Mouse (Mus musculus) cerebellum, adult 2 months (tissue): Measurements from ENCODE around the gene Cdc42se2. TPM values are rescaled to one million over a fixed set of nuclear protein-coding genes. Genes with fewer than 3 reads are reported as not detected.

ENCODE experiments used
- DNase-seq, 2 experiments: peaks; one replicate each; pipeline ENCODE4 v3.0.0; 2021
- H3K27ac ChIP-seq: fragments of 200-500 bp; 2 replicates; pipeline ENCODE4 v1.5.1; 2012; ENCODE audit warnings: low read length, control low read depth, inconsistent platforms; ENCODE audit not compliant: insufficient read depth
- H3K27me3 ChIP-seq: fragments of 200-500 bp; 2 replicates; pipeline ENCODE4 v1.6.1; 2012; ENCODE audit warnings: inconsistent platforms, mild to moderate bottlenecking, low read length, moderate library complexity; ENCODE audit not compliant: control insufficient read depth, insufficient read depth
- H3K4me1 ChIP-seq: fragments of 200-500 bp; 2 replicates; pipeline ENCODE4 v1.6.1; 2011; ENCODE audit warnings: low read length; ENCODE audit not compliant: control insufficient read depth, insufficient read depth
- H3K4me3 ChIP-seq: fragments of 200-500 bp; replicated peaks from 2 replicates; pipeline ENCODE3; 2011; ENCODE audit warnings: mild to moderate bottlenecking, low read depth, low read length, control low read depth; ENCODE audit not compliant: insufficient read depth
- CTCF ChIP-seq: fragments of 200-500 bp; IDR thresholded peaks from 2 replicates; pipeline ENCODE4 v1.5.1; 2011; ENCODE audit warnings: low read depth, mild to moderate bottlenecking, control low read depth, low read length, moderate library complexity, borderline replicate concordance; ENCODE audit not compliant: insufficient read depth
- POLR2A ChIP-seq: fragments of 200-500 bp; IDR thresholded peaks from 2 replicates; pipeline ENCODE4 v1.6.1; 2011; ENCODE audit warnings: low read length, control low read depth, borderline replicate concordance; ENCODE audit not compliant: insufficient read depth
- WGBS: fragments of 180-500 bp; shearing (Covaris S2); methylation state at CpG from one replicate; pipeline ENCODE4 v1.1.7; 2018; 5-methylcytosine and 5-hydroxymethylcytosine counted together
- polyA plus RNA-seq: library from polyadenylated mRNA; depleted of rRNA; stranded (reverse); fragments of >200 nt; gene quantifications from 2 replicates; pipeline ENCODE4 v1.2.3, GENCODE M21; 2012

Gene Cdc42se2
- polyA plus RNA-seq, 1 experiment = 61.5 TPM

DNA sequence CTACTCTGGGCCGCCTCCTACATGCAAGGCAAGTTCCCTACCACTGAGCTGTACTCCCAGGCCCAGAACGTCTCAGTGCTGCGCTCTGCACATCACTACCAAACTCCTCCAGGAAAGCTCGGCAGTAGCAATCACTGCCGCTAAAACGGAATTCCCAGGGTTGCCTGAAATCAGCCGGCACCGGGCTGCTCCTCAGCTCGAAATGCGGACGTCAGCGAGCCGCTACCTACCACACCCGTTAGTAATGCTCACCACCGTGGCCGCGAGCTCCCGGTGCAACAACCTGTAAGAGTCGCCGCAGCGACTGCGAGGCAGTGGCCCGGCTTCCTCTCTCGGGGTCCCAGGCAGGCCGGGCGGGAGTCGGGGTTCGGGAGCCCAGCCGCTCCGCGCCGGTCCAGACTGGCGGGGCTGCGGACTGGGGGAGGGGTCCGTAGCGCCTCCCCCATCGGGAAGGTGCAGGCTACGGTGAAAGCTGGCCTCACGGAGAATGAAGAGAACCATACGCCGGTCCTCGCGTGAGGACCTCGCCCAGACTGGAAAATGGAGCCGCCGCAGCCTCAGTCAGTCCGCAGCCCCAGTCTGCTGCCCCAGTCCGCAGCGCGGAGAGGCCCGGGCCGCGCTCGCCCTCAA is 502 bp downstream of the Cdc42se2 start:
- Histone ChIP-seq H3K27me3 (no peaks in the 10 kb centered on the region), H3K4me1 (no peaks in the 10 kb centered on the region), H3K27ac (peak overlapping the region; percentile 42), H3K4me3 (peak overlapping the region; percentile 73)
- peak in 1 of 2 experiments; percentile 48 for DNase-seq
- WGBS = under 1% methylated on average over 54 of the region's 54 CpGs
- no peak for TF ChIP-seq CTCF
- no peak for TF ChIP-seq POLR2A

DNA sequence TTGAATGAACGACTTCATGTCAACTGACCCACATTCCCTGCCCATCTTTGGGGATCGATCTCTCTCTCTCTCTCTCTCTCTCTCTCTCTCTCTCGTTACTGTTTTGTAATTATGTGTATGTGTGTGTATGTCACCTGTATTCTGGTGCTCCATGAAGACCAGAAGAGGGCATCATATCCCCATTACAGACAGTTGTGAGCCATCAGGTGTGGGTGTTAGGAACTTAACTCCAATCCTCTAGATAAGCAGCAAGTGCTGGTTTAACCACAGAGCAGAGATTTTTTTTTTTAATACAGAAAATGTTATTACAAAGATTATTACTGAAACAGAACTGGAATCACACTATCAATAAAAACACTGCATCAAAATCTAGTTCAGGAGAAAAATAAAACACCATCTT is 1.9 kb downstream of the Cdc42se2 start:
- WGBS = 80% methylated on average over 3 of the region's 3 CpGs
- no peak overlapping the region for H3K27ac ChIP-seq
- TF ChIP-seq CTCF (no peak), POLR2A (no peak)
- H3K4me3 ChIP-seq = no peak overlapping the region
- no peak for DNase-seq
- H3K4me1 ChIP-seq = no peaks in the 10 kb centered on the region
- H3K27me3 ChIP-seq = no peaks in the 10 kb centered on the region

DNA sequence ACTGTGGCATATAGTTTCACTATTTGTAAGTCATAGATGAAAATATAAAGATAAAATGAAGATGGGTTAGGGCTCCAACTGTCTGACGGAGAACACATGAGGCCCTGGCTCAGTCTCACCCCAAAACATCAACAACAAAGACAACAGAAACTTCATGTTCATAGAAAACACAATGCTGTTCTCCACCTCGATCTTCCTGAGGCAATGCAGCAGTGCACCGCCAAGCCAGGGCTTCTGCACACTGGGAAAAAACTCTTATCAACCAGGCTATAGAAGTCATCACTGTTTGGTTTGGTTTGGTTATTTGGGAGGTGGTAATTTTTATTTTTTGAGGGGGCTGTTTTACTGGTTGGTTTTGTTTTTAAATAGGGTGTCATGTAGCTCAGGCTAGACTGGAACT is 3.0 kb downstream of the Cdc42se2 start:
- WGBS = 85% methylated on average over 3 of the region's 3 CpGs

GRCm38 (mm10) chr11:54782253-54782652 is 5.2 kb downstream of the Cdc42se2 start:
- H3K27ac ChIP-seq = no peak overlapping the region
- TF ChIP-seq CTCF = no peak
- WGBS = 87% methylated on average over 6 of the region's 6 CpGs
- no peak for DNase-seq
- no peak overlapping the region for H3K4me3 ChIP-seq
- H3K27me3 ChIP-seq = no peaks in the 10 kb centered on the region
- peaks cover 7% of the 10 kb centered on the region; the same call in 1 of the 2 replicates for H3K4me1 ChIP-seq

More for the DNA sequence above, 3.0 kb downstream of the Cdc42se2 start:
- TF ChIP-seq CTCF (no peak), POLR2A (no peak)
- Histone ChIP-seq H3K4me1 (no peaks in the 10 kb centered on the region), H3K27me3 (no peaks in the 10 kb centered on the region), H3K27ac (no peak overlapping the region), H3K4me3 (no peak overlapping the region)
- no peak for DNase-seq

DNA sequence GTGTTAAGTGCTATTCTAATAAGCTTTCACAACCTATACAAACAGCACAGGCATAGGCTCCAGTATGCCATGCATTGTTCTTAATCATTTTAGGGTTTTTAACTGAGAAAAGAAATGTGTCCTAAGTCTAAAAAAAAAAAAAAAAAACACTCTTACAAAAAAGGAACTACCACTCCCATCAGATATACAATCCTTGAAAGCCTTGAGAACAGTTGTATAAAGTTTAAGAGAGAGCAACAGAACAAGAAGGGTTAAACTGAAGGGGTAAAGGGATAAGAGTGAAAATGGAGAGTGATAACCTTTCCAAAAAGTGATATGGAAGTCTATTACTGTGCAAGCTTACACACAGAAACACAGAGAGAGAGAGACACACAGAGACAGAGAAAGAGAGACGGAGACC is 7.5 kb downstream of the Cdc42se2 start:
- DNase-seq = no peak
- no peak for TF ChIP-seq POLR2A
- no peak for TF ChIP-seq CTCF
- no peak overlapping the region for H3K27ac ChIP-seq
- no peaks in the 10 kb centered on the region for H3K27me3 ChIP-seq
- H3K4me3 ChIP-seq = no peak overlapping the region
- peaks cover 15% of the 10 kb centered on the region; the same call in 1 of the 2 replicates for H3K4me1 ChIP-seq
- WGBS = 100% methylated on average over 1 of the region's 1 CpGs

DNA sequence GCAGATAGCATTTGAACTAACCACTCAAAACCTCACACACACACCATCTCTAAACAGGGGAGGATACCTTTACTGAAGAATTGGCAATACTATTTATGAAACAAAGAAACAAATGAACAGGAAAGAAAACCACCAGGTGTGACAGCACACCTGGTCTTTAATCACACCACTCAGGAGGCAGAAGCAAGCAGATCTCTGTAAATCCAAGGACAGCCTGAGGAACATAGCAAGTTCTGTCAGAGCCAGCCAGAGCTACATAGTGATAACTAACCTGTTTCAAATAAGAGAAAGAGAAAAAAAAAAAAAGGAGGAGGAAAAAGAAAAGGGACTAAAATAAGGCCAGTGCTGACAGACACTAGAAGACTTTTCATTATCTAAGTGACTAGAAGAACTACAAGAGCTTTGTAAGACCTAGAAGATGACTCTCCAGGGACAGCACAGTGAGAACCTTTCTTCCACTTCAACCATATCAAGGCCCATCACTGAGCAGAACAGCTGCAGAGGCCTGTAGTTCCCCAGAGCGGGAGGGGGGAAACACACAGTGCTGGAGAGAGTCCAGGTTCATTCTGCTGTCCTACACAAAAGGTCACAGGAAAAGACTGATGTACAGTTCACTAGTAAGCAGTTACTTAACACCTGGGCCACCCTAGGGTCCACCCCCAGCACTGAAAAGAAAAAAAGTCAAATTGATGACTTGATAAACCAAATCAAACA is 9.2 kb downstream of the Cdc42se2 start:
- Histone ChIP-seq H3K27ac (no peak overlapping the region), H3K27me3 (no peaks in the 10 kb centered on the region), H3K4me1 (peaks cover 15% of the 10 kb centered on the region; the same call in 1 of the 2 replicates), H3K4me3 (no peak overlapping the region)
- no peak for TF ChIP-seq POLR2A
- TF ChIP-seq CTCF = no peak
- peak in 1 of 2 experiments; percentile 10 for DNase-seq
- WGBS = 33% methylated on average over 1 of the region's 1 CpGs

- no peak for TF ChIP-seq POLR2A
- no peak for TF ChIP-seq CTCF
- Histone ChIP-seq H3K4me1 (peaks cover 15% of the 10 kb centered on the region; the same call in 1 of the 2 replicates), H3K27me3 (no peaks in the 10 kb centered on the region), H3K27ac (no peak overlapping the region; the same call in 1 of the 2 replicates), H3K4me3 (no peak overlapping the region)
- WGBS = 86% methylated on average over 6 of the region's 6 CpGs
- no peak for DNase-seq
Observed at GRCm38 (mm10) chr11:54777387-54778130, 9.9 kb downstream of the Cdc42se2 start.
